8 mouse cellular contexts compared by ENCODE assay signal in genomic region chr2:160365107-160365911, GRCm38 (mm10). TPM values are rescaled to one million over a fixed set of nuclear protein-coding genes. Genes with fewer than 3 reads are reported as not detected.
A peak's percentile ranks its signal among the peaks of the same experiment; 100 is the strongest.
DNase-seq lines count a peak whose midpoint lies in the region; ATAC-seq and TF ChIP-seq lines count a peak whose summit lies in the region.

No protein-coding gene starts in this region.

- TF ChIP-seq CTCF in testis, adult 2 months (IDR thresholded peaks at IDR 0.05; ENCODE audit: control insufficient read depth, insufficient read depth, insufficient replicate concordance, low read depth, low read length), result no peak

- no peak for ATAC-seq in embryonic facial prominence, embryonic 12.5 days (ENCODE audit: insufficient number of reproducible peaks, insufficient read depth, low FRiP score, low TSS enrichment)
- ATAC-seq in heart, embryonic 13.5 days (ENCODE audit: extremely low read depth, insufficient number of reproducible peaks, low FRiP score, low TSS enrichment), result no peak
- ATAC-seq in kidney, embryonic 16.5 days (ENCODE audit: low FRiP score, low TSS enrichment), result no peak
- no peak for ATAC-seq in cerebellum, adult (ENCODE audit: insufficient number of reproducible peaks, low FRiP score, low TSS enrichment)

- H3K9ac ChIP-seq in embryonic facial prominence, embryonic 12.5 days, result peak overlapping the region; percentile 76
- peak overlapping the region; percentile 83 for H3K9ac ChIP-seq in heart, embryonic 13.5 days
- peak overlapping the region; percentile 77 for H3K9ac ChIP-seq in kidney, embryonic 16.5 days (replicated peaks; ENCODE audit: low read length)

- H3K9me3 ChIP-seq in embryonic facial prominence, embryonic 12.5 days, result no peaks in the 10 kb centered on the region
- no peaks in the 10 kb centered on the region for H3K9me3 ChIP-seq in heart, embryonic 13.5 days
- H3K9me3 ChIP-seq in kidney, embryonic 16.5 days (ENCODE audit: low read length), result no peaks in the 10 kb centered on the region

- no peak for TF ChIP-seq POLR2A in testis, adult 2 months (IDR thresholded peaks at IDR 0.05; ENCODE audit: control insufficient read depth, low read depth, low read length)

- H3K27me3 ChIP-seq in embryonic facial prominence, embryonic 12.5 days, result peaks cover 67% of the 10 kb centered on the region
- H3K27me3 ChIP-seq in heart, embryonic 13.5 days (replicated peaks), result peaks cover 75% of the 10 kb centered on the region
- H3K27me3 ChIP-seq in kidney, embryonic 16.5 days (ENCODE audit: insufficient read depth, low read length), result peaks cover 66% of the 10 kb centered on the region
- H3K27me3 ChIP-seq in testis, adult 2 months (ENCODE audit: control insufficient read depth, insufficient read depth, low read length), result no peaks in the 10 kb centered on the region; the same call in 1 of the 2 replicates

- no peaks in the 10 kb centered on the region for H3K36me3 ChIP-seq in embryonic facial prominence, embryonic 12.5 days
- 0 out of 2 replicates have a peak, but pooled peaks cover 8% of the 10 kb centered on the region for H3K36me3 ChIP-seq in heart, embryonic 13.5 days
- H3K36me3 ChIP-seq in kidney, embryonic 16.5 days (ENCODE audit: insufficient read depth, low read length), result no peaks in the 10 kb centered on the region
- no peaks in the 10 kb centered on the region for H3K36me3 ChIP-seq in testis, adult 2 months (ENCODE audit: control insufficient read depth, insufficient read depth, low read length)

- H3K4me3 ChIP-seq in embryonic facial prominence, embryonic 12.5 days, result peak overlapping the region; percentile 63
- peak overlapping the region; percentile 59 for H3K4me3 ChIP-seq in heart, embryonic 13.5 days
- H3K4me3 ChIP-seq in kidney, embryonic 16.5 days (ENCODE audit: low read length), result peak overlapping the region; percentile 58
- H3K4me3 ChIP-seq in testis, adult 2 months (ENCODE audit: control insufficient read depth, low read depth, low read length), result peak overlapping the region; percentile 74

- peaks cover 33% of the 10 kb centered on the region for H3K4me1 ChIP-seq in embryonic facial prominence, embryonic 12.5 days
- H3K4me1 ChIP-seq in heart, embryonic 13.5 days, result peaks cover 62% of the 10 kb centered on the region
- H3K4me1 ChIP-seq in kidney, embryonic 16.5 days (ENCODE audit: insufficient read depth, low read length), result peaks cover 34% of the 10 kb centered on the region
- H3K4me1 ChIP-seq in testis, adult 2 months (ENCODE audit: control insufficient read depth, insufficient read depth, low read length), result peaks cover 8% of the 10 kb centered on the region

- under 1% methylated on average over 50 of the region's 50 CpGs for WGBS in embryonic facial prominence, embryonic 12.5 days
- WGBS in heart, embryonic 13.5 days, result under 1% methylated on average over 50 of the region's 50 CpGs
- under 1% methylated on average over 50 of the region's 50 CpGs for WGBS in kidney, embryonic 16.5 days

- DNase-seq in adrenal gland, postnatal 10 days, result peak; percentile 72
- peak; percentile 51 for DNase-seq in lung, postnatal 36 days
- DNase-seq in frontal cortex, postnatal 25 days (ENCODE audit: low spot score in 2 of 2), result no peak

- peak overlapping the region; percentile 98 for H3K4me2 ChIP-seq in embryonic facial prominence, embryonic 12.5 days (replicated peaks)
- peak overlapping the region; percentile 99 for H3K4me2 ChIP-seq in heart, embryonic 13.5 days
- H3K4me2 ChIP-seq in kidney, embryonic 16.5 days (replicated peaks; ENCODE audit: low read depth, low read length), result peak overlapping the region; percentile 99

- H3K27ac ChIP-seq in embryonic facial prominence, embryonic 12.5 days, result no peak overlapping the region
- no peak overlapping the region for H3K27ac ChIP-seq in heart, embryonic 13.5 days (replicated peaks)
- no peak overlapping the region for H3K27ac ChIP-seq in kidney, embryonic 16.5 days (ENCODE audit: low read length)
- peak overlapping the region; percentile 51 for H3K27ac ChIP-seq in testis, adult 2 months (ENCODE audit: control insufficient read depth, insufficient read depth, low read depth, low read length)

RNA-seq across cellular contexts. Expression of gene Mafb, which starts 1.6 kb away (rescaled TPM):
- 10 to 100 TPM; 15.4 to 38.4 TPM for total RNA-seq in adrenal gland, postnatal 10 days (2021)
- polyA plus RNA-seq in embryonic facial prominence, embryonic 12.5 days (2016; fragmentation: Nextera tagmentation; extraction: Ambion mirVana), result 15.4 and 16.7 TPM in 2 replicates
- 5.1 and 5.3 TPM in 2 replicates for polyA plus RNA-seq in heart, embryonic 13.5 days (2015; fragmentation: Nextera tagmentation; extraction: Ambion mirVana)
- 31.4 and 35.8 TPM in 2 replicates for polyA plus RNA-seq in kidney, embryonic 16.5 days (2015; fragmentation: Nextera tagmentation; extraction: Ambion mirVana)
- polyA plus RNA-seq in testis, adult 2 months (2012; rRNA removed), result 2.6 and 3.5 TPM in 2 replicates

RNA-seq across cellular contexts. Expression of gene Gm826, which starts 31.3 kb away (rescaled TPM):
- total RNA-seq in adrenal gland, postnatal 10 days (2021), result 1 to 10 TPM; 2.1 to 2.2 TPM
- 0.39 TPM in 1 of 2 replicates, not detected in the other for polyA plus RNA-seq in embryonic facial prominence, embryonic 12.5 days (2016; fragmentation: Nextera tagmentation; extraction: Ambion mirVana)
- 16.5 and 21.8 TPM in 2 replicates for polyA plus RNA-seq in heart, embryonic 13.5 days (2015; fragmentation: Nextera tagmentation; extraction: Ambion mirVana)
- 0.67 and 0.91 TPM in 2 replicates for polyA plus RNA-seq in kidney, embryonic 16.5 days (2015; fragmentation: Nextera tagmentation; extraction: Ambion mirVana)
- 0.31 and 0.77 TPM in 2 replicates for polyA plus RNA-seq in testis, adult 2 months (2012; rRNA removed)

Comparison
In these comparisons a context has a peak if more than half of its experiments do, and no peak if none do; other contexts are left out.
1. DNase-seq: peak in adrenal gland, postnatal 10 days (single experiment) and lung, postnatal 36 days (single experiment); none in frontal cortex, postnatal 25 days (0 of 2).
2. Peak in every context shown above with its lines, with median percentiles within 50 percentile points of each other: H3K4me2 ChIP-seq, H3K4me3 ChIP-seq and H3K9ac ChIP-seq.